Comparison of ENCODE assay signal across 8 mouse cellular contexts in the genomic region with DNA sequence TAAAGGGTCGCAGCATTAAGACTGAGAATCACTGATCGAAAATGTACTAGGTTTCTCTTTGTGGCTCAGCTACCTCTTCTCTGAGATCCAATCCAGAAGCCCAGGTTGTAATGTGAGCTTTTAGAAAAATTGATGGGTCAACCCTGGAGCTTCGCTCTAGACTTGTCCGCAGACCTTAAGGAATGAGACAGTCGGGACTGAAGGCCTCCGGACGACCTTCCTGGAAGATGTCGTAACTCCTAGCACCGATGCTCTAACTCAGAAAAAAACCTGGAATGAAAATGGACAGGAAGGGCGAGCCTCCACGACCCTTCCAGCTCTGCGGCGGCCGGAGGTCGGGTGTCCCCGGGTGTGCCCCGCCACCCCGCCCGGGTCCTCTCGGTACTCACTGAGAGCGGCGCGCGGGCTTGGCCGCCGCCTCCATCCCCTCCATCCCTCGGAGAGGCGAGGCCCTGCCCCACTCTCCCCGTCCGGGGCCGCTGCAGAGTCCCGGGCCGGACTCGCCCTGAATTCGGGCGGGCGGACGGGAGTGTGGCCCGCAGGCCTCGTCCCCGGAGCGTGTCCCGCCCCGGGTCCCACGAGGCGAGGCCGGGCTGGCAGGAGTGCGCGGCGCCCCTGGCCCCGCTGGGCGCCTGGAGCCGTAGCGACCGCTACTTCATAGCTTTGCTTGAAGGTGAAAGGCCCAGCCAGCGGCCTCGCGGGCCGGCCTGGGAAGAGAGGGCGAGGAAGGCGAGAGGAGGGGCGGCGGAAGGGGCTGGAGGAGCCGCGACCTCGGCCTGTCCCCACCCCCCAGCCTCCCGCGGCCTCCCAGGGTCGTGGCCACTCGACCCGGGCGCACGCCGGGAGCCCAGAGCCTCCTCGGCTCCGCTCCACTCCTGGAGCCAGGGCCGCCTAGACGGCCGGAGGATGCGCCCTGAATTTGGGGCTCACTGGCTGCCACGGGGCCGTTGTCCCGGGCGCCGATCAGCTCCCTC. TPM values are rescaled to one million over a fixed set of nuclear protein-coding genes. Genes with fewer than 3 reads are reported as not detected.
DNase-seq lines count a peak whose midpoint lies in the region; ATAC-seq and TF ChIP-seq lines count a peak whose summit lies in the region.

A gene (minus strand): TSS at position 648 of the 974 bp plus-strand sequence.

- H3K9me3 ChIP-seq in hindbrain, embryonic 16.5 days (ENCODE audit: control insufficient read depth, low read length): no peaks in the 10 kb centered on the region
- no peaks in the 10 kb centered on the region for H3K9me3 ChIP-seq in liver, embryonic 14.5 days (ENCODE audit: control insufficient read depth, low read length)

- no peaks in the 10 kb centered on the region for H3K36me3 ChIP-seq in hindbrain, embryonic 16.5 days (ENCODE audit: control insufficient read depth, insufficient read depth, low read length)
- no peaks in the 10 kb centered on the region for H3K36me3 ChIP-seq in liver, embryonic 14.5 days (replicated peaks; ENCODE audit: control insufficient read depth, insufficient read depth, low read depth)

- H3K4me3 ChIP-seq in hindbrain, embryonic 16.5 days (ENCODE audit: low read length): peak within 1 kb of the TSS; percentile 52
- peak within 1 kb of the TSS; percentile 24 to 45; a peak in 3 of 4 replicates for H3K4me3 ChIP-seq in liver, embryonic 14.5 days (ENCODE audit: insufficient read depth in 1 of 2, low read depth in 2 of 2, low read length in 2 of 2)

- peaks cover 6% of the 10 kb centered on the region; the same call in 1 of the 2 replicates for H3K4me1 ChIP-seq in hindbrain, embryonic 16.5 days (ENCODE audit: control insufficient read depth, insufficient read depth, low read depth, low read length)
- no peaks in the 10 kb centered on the region for H3K4me1 ChIP-seq in liver, embryonic 14.5 days (replicated peaks; ENCODE audit: control insufficient read depth in 2 of 2, insufficient read depth in 2 of 2, low read length in 1 of 2)

- TF ChIP-seq CTCF in liver, embryonic 14.5 days (IDR thresholded peaks at IDR 0.05; ENCODE audit: low read depth): no peak

- peak within 1 kb of the TSS; percentile 80 for H3K4me2 ChIP-seq in hindbrain, embryonic 16.5 days (ENCODE audit: low read length)
- peak within 1 kb of the TSS; percentile 58 for H3K4me2 ChIP-seq in liver, embryonic 14.5 days (ENCODE audit: low read depth)

- peak; percentile 62 for ATAC-seq in common myeloid progenitor, adult 5-6 weeks (replicated peaks; ENCODE audit: low read depth, poor library complexity, severe bottlenecking)
- peak; percentile 62 for ATAC-seq in hindbrain, embryonic 16.5 days
- 0 out of 2 replicates have a peak, but pooled peaks have one; percentile 15 for ATAC-seq in liver, embryonic 14.5 days (ENCODE audit: insufficient read depth)

- H3K27me3 ChIP-seq in hindbrain, embryonic 16.5 days (replicated peaks; ENCODE audit: control insufficient read depth, insufficient read depth, low read length): peaks cover 5% of the 10 kb centered on the region; the same call in 1 of the 2 replicates
- peaks cover 34% of the 10 kb centered on the region for H3K27me3 ChIP-seq in liver, embryonic 14.5 days (ENCODE audit: control insufficient read depth, insufficient read depth, low read length)

- peak; percentile 20 to 54 for DNase-seq in cerebellum, postnatal 4 days (ENCODE audit: low spot score in 2 of 2)
- DNase-seq in cerebellum, adult 8-10 months: no peak
- peak; percentile 72 for DNase-seq in gastrocnemius, postnatal 25 days
- no peak for DNase-seq in liver, embryonic 14.5 days (ENCODE audit: low read depth in 3 of 3, low spot score in 3 of 3)
- DNase-seq in neural tube, embryonic 10.5 days (ENCODE audit: extremely low spot score, low spot score): peak; percentile 84
- DNase-seq in right cerebral cortex, adult 2 months (ENCODE audit: low spot score in 2 of 2): no peak

- WGBS in hindbrain, embryonic 16.5 days: 3% methylated on average over 57 of the region's 85 CpGs
- WGBS in liver, embryonic 14.5 days (ENCODE audit: insufficient replicate concordance): 2% methylated on average over 82 of the region's 85 CpGs

- H3K9ac ChIP-seq in hindbrain, embryonic 16.5 days (ENCODE audit: low read depth, low read length): peak within 1 kb of the TSS; percentile 67
- no peak within 1 kb of the TSS for H3K9ac ChIP-seq in liver, embryonic 14.5 days (replicated peaks)

- TF ChIP-seq EP300 in liver, embryonic 14.5 days (IDR thresholded peaks at IDR 0.05; ENCODE audit: low read depth): no peak

- H3K27ac ChIP-seq in hindbrain, embryonic 16.5 days (ENCODE audit: low read depth, low read length): peak within 1 kb of the TSS; percentile 18; the same call in 1 of the 2 replicates
- no peak within 1 kb of the TSS for H3K27ac ChIP-seq in liver, embryonic 14.5 days

RNA-seq across cellular contexts. Expression of the gene that starts here (rescaled TPM):
- total RNA-seq in common myeloid progenitor, adult 5-6 weeks (2017): not detected in 2 replicates
- total RNA-seq in gastrocnemius, postnatal 25 days (2021): 1 to 10 TPM; 1.7 to 2.3 TPM
- polyA plus RNA-seq in hindbrain, embryonic 16.5 days (2015; fragmentation: Nextera tagmentation; extraction: Ambion mirVana): 6.0 and 6.1 TPM in 2 replicates
- 0.32 TPM in 2 replicates for polyA plus RNA-seq in liver, embryonic 14.5 days (2012; rRNA removed)
- polyA plus RNA-seq in liver, embryonic 14.5 days (2014; fragmentation: Nextera tagmentation; extraction: Ambion mirVana): 0.06 TPM in 1 of 2 replicates, not detected in the other

Comparison
In these comparisons a context has a peak if more than half of its experiments do, and no peak if none do; other contexts are left out.
1. DNase-seq: peak in cerebellum, postnatal 4 days (2 of 2), gastrocnemius, postnatal 25 days (single experiment) and neural tube, embryonic 10.5 days (single experiment); none in cerebellum, adult 8-10 months (single experiment), liver, embryonic 14.5 days (0 of 3) and right cerebral cortex, adult 2 months (0 of 2).
2. Peak in ATAC-seq in common myeloid progenitor, adult 5-6 weeks; RNA of the gene not detected or under 1 TPM.
3. Peak in ATAC-seq, H3K4me3 ChIP-seq and H3K4me2 ChIP-seq in liver, embryonic 14.5 days; RNA of the gene not detected or under 1 TPM.
4. Peak in every context shown above with its lines, with median percentiles within 50 percentile points of each other: ATAC-seq.